Mouse (Mus musculus): ENCODE measurements around the gene E030018B13Rik.

The E030018B13Rik gene

GRCm38 (mm10) chr7:63937236-63938065 is 20.8 kb downstream of the E030018B13Rik start:
- peak; percentile 63 to 86 for DNase-seq (ENCODE audit: low read depth in 1 of 2, low spot score in 2 of 2)

- DNase-seq (ENCODE audit: low read depth in 1 of 2, low spot score in 2 of 2): no peak
Measured at GRCm38 (mm10) chr7:63938066-63938913, 21.6 kb downstream of the E030018B13Rik start.

GRCm38 (mm10) chr7:63938914-63939396 is 22.3 kb downstream of the E030018B13Rik start, which contains the start of gene Klf13:
Klf13 (minus strand) TSS chr7:63938915.
- peak; percentile 96 for DNase-seq (ENCODE audit: low read depth in 1 of 2, low spot score in 2 of 2)

- peak in 1 of 2 experiments; percentile 49 for DNase-seq (ENCODE audit: low read depth in 1 of 2, low spot score in 2 of 2)
Measured at GRCm38 (mm10) chr7:63939397-63939951, 22.8 kb downstream of the E030018B13Rik start.

GRCm38 (mm10) chr7:63940321-63940720 is 23.7 kb downstream of the E030018B13Rik start:
- no peak for DNase-seq (ENCODE audit: low read depth in 1 of 2, low spot score in 2 of 2)

GRCm38 (mm10) chr7:63941050-63941449 is 24.4 kb downstream of the E030018B13Rik start:
- no peak for DNase-seq (ENCODE audit: low read depth in 1 of 2, low spot score in 2 of 2)

- DNase-seq (ENCODE audit: low read depth in 1 of 2, low spot score in 2 of 2): no peak
Measured at GRCm38 (mm10) chr7:63941501-63941900, 24.8 kb downstream of the E030018B13Rik start.

- DNase-seq (ENCODE audit: low read depth in 1 of 2, low spot score in 2 of 2): no peak
Measured at GRCm38 (mm10) chr7:63943946-63944345, 27.3 kb downstream of the E030018B13Rik start.

- DNase-seq (ENCODE audit: low read depth in 1 of 2, low spot score in 2 of 2): no peak
Measured at GRCm38 (mm10) chr7:63947514-63948487, 31.1 kb downstream of the E030018B13Rik start.

- DNase-seq (ENCODE audit: low read depth in 1 of 2, low spot score in 2 of 2): no peak
Measured at GRCm38 (mm10) chr7:63949176-63949575, 32.5 kb downstream of the E030018B13Rik start.

- DNase-seq (ENCODE audit: low read depth in 1 of 2, low spot score in 2 of 2): no peak
Measured at GRCm38 (mm10) chr7:63950931-63951607, 34.4 kb downstream of the E030018B13Rik start.

GRCm38 (mm10) chr7:63952077-63952898 is 35.6 kb downstream of the E030018B13Rik start:
- no peak for DNase-seq (ENCODE audit: low read depth in 1 of 2, low spot score in 2 of 2)

GRCm38 (mm10) chr7:63955440-63955839 is 38.8 kb downstream of the E030018B13Rik start:
- no peak for DNase-seq (ENCODE audit: low read depth in 1 of 2, low spot score in 2 of 2)

- no peak for DNase-seq (ENCODE audit: low read depth in 1 of 2, low spot score in 2 of 2)
Measured at GRCm38 (mm10) chr7:63956138-63956823, 39.6 kb downstream of the E030018B13Rik start.

GRCm38 (mm10) chr7:63956981-63957713 is 40.5 kb downstream of the E030018B13Rik start:
- no peak for DNase-seq (ENCODE audit: low read depth in 1 of 2, low spot score in 2 of 2)

GRCm38 (mm10) chr7:63957872-63958640 is 41.4 kb downstream of the E030018B13Rik start:
- DNase-seq (ENCODE audit: low read depth in 1 of 2, low spot score in 2 of 2): no peak

GRCm38 (mm10) chr7:63963632-63964031 is 47.0 kb downstream of the E030018B13Rik start:
- no peak for DNase-seq (ENCODE audit: low read depth in 1 of 2, low spot score in 2 of 2)
